Mouse (Mus musculus) megakaryocyte-erythroid progenitor cell, adult 5 weeks (primary cell): Measurements from ENCODE around the gene Isl2. TPM values are rescaled to one million over a fixed set of nuclear protein-coding genes. Genes with fewer than 3 reads are reported as not detected.

ENCODE experiments used
- polyA plus RNA-seq: library from polyadenylated mRNA; stranded (reverse); fragments of >175 nt; gene quantifications from 2 replicates; pipeline ENCODE4 v1.2.3, GENCODE M21; 2012

The Isl2 gene
- polyA plus RNA-seq, result not detected in 2 replicates

GRCm38 (mm10) chr9:55538377-55538776 is at the start of gene Isl2:
Gene Isl2 (plus strand): TSS chr9:55538672.

GRCm38 (mm10) chr9:55512027-55512543 is 26.4 kb upstream of the Isl2 start, which contains the start of gene Etfa:
Gene Etfa (minus strand): TSS chr9:55512243.

Other genes with a start within 250 kb of the Isl2 start
- 1.7 and 1.8 TPM in 2 replicates for gene Nrg4, start 211.8 kb upstream of the Isl2 start, polyA plus RNA-seq
- gene Tmem266, start 211.8 kb upstream of the Isl2 start, polyA plus RNA-seq, result 0.14 TPM in 1 of 2 replicates, not detected in the other
- 57.5 and 59.2 TPM in 2 replicates for gene Etfa, start 26.4 kb upstream of the Isl2 start, polyA plus RNA-seq